Mouse (Mus musculus) R1 (cell line): ENCODE results near the gene Sox5.

Source experiments
- DNase-seq: peaks from one replicate; pipeline ENCODE4 v3.0.0-alpha.2; 2018; ENCODE audit warnings: low read depth, low spot score

Sox5 gene

DNA sequence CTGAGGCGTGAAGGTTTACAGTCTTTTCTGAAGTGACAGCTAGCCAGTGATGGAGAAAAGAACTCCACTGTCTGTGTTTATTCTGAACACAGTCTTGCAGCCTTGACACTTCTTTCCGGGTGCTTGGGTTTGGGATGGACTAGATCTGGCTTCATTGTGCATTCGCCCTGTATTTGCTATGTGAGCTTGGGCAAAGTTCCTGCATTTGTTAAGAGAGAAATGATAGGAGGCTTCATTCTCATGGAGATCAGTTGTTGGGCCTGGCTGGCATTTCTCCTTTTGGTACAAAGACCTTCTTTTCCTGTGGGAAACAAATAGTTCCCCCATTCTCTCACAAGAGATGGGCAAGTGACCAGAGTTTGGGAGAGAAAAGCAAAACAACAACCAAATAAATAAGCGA lies 490.3 kb downstream of the Sox5 start:
- DNase-seq, result no peak

DNA sequence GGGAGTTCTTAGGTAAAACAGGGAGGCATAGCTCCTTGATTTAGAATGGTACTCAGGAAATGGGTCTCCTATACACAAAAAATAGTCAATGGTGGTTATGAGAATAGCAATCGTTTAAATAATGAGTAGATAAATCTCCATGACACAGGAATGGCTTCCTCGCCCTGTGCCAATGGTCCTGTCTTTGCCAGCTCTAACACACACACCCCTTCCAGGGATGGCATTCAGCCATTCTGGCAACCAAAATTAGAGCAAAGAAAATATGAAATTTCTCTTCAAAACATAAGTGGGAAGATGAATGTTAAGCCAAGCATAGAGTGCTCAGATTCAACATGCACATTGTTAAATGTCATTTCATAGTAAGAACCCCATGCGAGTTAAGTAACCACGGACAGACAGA lies 495.7 kb downstream of the Sox5 start:
- DNase-seq, result no peak

DNA sequence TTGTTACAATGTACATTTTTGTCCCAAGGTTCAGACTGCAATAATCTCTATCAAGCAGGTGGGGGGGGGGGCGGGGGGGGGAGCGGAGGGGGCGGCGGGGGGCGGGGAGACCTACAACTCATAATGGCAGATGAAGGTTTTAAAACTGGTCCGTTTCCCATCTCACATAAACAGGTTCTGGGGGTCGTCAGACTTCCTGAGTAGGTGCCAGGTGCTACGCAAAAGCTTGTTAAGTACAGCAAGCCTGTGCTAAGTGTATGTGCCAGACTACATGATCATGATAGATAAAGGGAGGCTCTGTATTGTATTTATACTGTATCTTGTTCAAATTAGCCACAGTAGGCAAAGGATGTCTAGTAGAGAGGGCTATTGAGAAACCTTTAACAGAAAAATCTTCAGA lies 498.6 kb downstream of the Sox5 start:
- DNase-seq, result no peak

DNA sequence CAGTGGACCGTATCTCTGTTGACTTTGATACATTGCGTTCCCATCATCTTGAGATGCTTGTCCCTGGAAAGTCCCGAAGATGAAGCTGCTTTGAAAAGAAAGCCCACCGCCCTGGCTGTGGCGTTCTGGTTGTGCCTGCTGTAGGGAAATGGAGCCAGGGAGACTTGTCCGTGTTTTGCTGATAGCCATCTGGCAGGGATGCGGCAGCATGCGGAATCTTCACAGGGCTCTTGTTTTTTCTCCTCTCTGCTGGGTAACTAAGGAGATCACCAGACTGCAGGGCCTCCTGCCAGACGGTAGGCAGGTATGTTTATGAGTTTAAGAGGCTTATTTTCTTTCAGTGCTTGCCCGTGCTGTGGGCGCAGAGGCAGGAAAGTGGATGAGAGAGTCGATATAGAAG lies 499.0 kb downstream of the Sox5 start:
- DNase-seq, result peak; percentile 36

DNA sequence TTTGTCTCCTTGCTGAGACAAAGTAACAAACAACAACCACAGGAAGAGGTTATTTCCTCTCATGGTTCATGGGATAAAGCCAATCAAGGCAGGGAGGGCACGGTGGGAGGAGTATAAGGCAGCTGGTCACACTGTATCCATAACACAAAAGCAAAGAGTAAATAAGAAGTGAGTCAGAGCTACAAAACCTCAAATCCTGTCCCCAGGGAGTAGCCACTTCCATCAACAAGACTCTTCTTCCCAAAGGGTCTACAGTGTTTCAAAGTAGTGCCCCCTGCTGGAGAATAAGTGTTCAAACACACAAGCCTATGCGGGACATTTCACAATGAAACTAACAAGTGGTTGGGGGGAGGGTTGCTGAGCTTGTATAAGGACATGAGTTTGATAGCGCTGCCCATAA lies 500.1 kb downstream of the Sox5 start:
- peak; percentile 51 for DNase-seq

DNA sequence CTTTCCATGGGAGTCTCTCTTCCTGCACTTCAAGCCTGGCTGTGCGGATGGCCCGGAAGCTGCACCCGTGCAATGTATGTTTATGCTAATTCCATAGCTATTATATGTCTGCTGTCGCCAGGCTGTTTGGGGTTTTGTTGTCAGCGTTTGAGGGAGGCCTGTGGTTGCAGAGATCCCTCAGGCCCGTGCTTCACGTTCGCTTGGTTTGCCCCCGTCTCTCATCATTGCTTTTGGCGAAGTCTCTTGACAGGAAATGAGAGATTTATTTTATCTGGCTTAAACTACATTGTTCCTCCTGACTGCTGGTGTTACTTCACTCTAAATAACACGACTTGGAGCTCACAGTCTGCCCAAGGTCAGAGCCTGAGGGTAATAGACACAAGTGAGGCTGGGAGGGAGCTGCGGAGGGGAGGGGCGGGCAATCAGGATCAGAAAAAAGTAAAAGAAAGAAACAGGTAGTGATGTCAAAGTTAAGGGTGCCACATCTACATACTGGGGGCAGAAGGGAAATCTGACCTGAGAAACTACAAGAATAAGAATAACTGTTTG lies 503.2 kb downstream of the Sox5 start:
- peak; percentile 71 for DNase-seq

DNA sequence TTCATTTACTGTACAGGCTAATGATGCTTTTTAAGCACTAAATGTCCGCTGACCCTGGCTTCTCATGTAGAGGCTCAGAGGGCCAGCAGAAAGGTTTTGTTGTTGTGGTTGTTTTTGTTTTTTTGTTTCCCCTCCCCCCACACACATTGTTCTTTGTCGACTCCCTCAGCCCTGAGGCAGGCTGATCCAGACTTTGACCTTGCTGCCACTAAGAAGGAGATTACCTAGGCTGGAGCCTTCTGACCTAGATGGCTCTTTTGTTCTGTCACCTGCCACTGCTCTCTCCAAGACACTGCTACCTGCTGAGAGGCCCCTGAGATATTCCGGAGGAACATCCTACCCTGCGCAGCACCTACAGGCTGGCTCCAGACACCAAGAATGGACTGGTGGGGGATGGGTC lies 508.4 kb downstream of the Sox5 start:
- DNase-seq, result peak; percentile 92

DNA sequence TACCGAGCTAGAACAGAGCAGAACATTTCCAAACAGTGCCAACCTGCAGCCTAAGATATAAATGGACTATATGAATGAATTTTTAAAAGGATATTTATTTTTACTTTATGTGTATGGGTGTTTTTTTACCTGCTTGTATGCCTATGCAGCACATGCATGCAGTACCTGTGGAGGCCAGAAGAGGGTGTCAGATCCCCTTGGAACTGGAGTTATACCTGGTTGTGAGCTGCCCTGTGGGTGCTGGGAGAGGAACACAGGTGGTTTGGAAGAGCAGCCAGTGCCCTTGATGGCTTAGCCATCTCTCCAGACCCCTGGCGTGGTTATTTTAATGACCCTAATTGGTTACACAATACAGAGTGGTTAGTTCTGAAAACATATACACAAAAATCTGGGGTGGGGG lies 510.5 kb downstream of the Sox5 start:
- peak; percentile 80 for DNase-seq

DNA sequence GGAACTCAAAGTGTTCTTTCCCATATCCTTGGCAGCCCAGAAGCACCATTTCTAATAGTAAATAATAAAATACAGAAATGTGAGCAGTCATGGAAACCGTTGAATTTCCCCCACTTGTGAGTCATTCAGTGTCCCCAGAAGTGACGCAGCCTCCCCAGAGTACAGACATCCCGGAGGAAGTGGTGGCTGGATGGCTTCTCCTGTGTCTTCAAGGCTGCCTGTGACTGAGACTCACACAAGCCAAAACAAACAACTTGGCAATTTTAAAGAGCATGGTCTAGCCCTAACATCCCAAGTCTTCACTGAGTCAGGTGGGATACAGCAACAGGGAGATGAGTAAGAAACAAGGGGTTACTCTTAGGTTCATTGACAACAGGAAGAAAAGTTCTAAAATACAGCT lies 511.5 kb downstream of the Sox5 start:
- no peak for DNase-seq

DNA sequence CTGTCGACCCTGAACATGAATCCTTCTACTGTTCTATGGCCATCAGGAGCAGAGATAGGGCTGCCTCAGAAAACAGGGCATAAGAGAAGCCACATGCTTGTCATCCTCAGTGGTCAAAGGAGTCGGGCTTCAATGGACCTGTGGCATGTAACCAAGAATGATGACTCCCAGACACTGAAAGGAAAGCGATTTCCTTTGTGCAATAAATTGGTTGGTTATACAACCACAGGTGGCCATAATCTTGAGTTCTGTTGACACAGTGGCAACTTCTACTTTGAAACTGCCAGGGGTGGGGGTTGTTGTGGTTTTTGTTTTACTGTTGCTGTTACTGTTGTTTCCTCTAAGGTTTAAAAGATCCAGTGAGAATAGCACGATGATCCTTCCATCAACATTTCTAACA lies 512.1 kb downstream of the Sox5 start:
- no peak for DNase-seq

DNA sequence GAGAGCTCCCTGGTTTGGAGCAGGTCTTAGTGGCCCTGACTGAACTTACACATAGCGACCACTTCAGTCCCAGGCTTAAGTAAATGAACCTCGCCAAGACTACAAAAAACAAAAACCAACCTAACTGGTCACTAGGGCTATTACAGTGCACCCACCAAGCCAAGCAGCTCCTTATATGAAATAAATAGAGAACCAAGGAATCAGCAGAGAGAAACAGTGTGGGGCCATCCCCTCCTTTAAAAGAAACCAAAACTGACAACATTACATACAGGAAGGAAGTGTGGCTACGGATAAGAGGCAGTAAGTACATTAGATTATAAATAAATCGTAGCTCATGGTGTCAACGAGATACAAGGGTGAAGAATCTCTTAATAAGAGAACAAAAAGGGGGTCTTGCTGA lies 516.0 kb downstream of the Sox5 start:
- no peak for DNase-seq

DNA sequence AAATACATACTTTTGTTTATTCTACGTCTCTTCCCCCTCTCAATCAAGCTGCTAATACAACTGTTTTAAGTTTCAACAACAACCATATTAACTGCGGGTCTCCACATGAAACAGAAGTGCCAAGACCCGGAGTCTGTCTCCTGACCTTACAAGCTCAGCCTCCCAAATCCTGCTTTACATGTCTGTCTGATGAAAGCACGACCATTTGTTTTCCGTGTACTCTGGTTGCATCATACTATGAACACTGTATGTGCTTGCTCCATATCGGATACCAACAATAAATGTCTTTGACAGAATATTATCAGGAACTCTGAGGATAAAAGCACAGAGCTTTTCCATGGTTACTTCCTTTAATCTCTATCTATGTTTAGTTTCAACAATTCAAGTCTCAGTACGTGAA lies 516.8 kb downstream of the Sox5 start:
- no peak for DNase-seq

DNA sequence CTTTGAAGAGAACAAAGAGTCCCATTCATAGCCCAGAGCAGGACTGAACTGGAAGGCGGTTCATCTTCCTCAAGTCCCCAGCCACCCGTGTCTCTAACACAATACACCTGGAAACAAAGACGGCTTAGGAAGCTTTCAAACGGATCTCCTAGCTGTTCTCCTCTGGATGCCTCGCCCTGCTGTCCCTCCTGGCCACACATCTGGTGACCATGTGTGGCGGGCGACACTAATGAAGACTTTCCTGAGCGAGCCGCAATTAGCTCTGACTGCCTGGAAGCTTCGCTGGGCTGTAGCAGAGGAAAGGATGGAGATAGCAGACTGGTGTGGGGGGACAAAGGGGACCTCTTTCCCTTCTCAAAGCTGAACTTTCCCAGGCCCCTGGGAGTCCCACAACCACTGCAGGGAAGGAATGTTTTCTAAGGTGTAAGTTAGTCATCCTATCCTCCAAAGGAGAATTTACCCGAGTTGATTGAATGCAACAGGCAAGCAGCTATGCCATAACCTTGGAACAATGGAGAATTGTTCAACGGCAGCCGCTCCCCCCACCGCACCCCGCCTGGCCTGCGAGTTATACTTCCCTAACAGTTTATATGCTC lies 517.4 kb downstream of the Sox5 start:
- peak; percentile 23 for DNase-seq

DNA sequence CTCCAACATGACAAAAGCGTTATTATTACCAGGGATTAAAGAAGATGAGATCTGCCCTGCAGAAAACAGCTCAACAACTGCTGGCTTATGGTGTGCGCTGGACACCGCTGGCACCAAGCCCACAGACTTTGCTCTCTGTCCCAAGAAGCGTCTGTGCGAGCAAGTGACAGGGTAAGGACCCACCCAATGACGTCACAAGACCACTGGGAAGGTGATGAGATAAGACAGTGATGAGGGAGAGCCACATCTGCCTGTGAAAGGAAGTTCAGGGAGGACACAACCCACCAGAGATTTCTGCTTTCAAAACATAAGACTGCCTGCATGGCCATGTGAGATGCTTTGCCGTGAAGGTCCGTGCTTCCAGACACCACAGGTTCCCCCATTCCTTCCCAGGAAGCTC lies 525.3 kb downstream of the Sox5 start:
- no peak for DNase-seq

DNA sequence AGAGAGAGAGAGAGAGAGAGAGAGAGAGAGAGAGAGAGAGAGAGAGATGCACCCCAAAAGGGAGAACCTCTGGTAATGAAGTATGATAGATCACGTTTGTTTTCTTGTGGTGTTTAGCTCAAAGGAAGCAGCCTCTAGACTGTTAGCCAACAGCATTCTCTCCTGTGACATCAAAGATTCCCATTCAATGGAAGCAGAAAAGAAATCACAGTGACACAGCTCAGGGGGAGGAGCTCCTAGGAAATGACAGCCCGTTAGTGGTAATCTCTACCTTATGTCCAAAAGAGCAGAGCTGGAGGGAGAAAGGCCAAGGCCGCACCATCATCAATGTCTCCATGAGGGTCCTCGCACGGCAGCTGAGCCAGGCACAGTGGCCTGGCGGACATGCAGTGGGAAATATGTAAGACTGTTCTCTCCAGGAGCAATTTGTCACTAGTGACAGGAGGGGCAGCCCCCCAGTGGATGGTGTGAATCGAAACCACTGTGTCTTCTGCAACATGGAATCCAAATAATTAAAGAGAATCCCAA lies 529.5 kb downstream of the Sox5 start:
- DNase-seq, result peak; percentile 25

DNA sequence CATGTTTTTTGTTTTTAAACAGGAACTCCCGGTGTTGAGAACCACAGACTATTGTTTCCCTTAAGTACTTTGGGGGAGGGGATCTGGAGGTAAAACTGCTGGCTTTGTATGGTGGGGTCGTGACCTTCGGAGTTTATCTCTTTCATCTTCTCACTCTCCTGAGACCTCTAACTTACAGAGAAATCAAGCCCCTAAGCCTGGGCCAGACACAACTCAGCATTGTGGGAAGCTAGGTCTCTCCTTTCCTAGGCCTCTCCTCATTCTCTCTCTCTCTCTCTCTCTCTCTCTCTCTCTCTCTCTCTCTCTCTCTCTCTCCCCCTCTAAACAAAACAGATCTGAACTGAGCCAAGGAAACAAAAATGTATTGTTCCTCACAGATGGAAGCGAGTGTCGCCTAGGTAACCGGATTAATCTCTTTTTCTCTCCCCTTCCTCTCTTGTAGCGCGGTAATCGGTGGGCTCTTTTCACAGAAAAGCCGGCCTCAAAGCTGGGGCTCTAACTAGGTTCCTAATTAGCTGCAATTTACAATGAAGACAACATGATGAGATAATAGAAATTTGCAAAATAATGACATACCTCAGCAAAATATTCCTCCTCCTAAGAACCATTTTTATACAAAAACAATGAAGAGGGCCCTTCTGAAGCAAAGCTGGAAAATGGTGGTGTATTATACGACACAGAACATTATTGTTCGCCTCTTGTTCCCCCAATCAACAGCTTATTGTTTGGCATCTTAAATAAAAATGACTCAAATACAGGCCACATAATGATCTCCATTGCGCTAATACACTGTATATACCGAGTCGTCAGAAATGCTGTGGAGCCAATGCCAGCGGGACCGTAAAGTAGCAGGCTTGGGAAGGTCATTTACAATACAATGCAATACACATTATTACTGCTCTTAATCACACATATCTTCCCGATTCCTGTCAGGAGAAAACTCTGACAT lies 530.3 kb downstream of the Sox5 start:
- DNase-seq, result peak; percentile 95

DNA sequence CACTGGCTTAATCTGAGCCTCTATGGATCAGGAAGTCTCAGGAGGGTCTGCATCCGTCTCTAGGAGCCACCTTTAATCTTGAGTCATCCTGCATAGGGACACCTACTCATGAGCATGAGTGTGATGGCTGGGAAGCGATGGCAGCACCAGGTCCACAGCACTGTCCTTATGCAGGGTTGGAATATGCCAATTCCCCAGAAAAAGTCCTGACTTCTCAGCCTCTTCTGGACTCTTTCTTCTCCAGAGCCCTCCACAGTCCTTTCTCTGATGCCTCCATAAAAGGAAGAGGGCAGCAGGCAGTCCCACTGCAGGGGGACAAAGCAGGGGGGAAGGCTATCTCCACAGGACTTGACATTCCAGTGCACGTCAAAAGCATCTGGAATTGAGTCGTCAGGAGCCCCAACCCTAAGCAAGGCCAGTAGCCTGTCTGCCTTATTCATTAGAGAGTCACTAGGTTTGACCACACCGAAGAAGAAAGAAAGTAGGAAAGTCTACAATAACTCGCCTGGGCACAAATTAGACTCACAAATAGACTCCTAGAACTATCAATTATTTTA lies 531.1 kb downstream of the Sox5 start:
- DNase-seq, result peak; percentile 90

DNA sequence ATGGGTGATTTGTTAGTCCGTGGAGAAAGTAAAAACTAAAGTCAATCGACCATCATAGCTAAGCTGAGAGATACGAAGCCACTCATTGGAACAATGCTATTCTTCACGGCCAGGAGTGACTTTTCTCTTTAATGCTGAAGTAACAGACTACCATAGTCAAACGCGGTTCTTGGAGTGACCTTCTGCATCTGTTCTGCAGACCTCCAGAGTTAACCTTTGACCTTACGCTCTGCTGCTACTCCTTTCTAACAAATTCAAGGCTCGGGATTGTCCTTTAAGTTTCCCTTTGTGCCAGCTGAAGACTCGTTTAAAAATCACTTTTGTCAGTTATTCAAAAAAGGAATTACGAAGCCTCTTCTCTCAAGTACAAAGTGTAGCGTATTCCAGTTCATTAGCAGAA lies 545.2 kb downstream of the Sox5 start:
- no peak for DNase-seq

DNA sequence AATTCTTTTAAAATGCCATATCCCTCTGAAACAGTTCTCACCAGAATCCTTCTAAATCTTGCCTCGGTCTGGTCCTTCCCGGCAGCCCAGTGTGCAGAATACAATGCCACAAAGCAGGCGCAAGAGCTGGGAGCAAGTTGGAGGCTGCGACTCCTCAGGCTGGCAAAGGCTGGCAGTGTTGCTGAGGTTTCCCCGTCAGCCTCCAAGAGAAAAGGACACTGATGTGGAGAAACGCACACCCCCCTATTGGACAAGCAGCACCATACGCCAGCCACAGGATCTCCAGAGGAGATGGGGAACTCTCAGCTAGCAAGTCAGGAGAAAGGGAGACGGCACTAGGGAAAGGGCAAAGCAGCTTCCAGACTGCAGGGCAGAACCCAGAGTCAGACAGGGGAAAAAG lies 577.8 kb downstream of the Sox5 start:
- DNase-seq, result no peak

DNA sequence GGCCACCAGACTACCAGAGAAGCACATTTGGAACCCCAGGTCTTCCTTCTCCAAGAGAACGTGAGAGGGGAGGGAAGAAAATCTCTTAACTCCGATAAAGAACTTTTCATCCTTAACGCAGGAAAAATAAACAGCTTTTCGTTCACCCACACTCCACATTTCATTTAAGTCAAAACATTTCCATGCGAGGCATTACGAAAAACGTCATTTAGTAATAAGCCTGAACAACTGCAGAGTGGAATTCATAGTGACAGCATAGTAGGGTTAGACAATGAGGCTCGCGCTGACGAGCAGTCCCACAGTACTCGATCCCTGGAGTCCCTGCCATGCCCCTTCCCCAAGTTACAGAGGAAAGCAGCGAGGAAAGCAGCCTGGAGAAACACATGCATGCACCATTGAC lies 578.8 kb downstream of the Sox5 start:
- no peak for DNase-seq

DNA sequence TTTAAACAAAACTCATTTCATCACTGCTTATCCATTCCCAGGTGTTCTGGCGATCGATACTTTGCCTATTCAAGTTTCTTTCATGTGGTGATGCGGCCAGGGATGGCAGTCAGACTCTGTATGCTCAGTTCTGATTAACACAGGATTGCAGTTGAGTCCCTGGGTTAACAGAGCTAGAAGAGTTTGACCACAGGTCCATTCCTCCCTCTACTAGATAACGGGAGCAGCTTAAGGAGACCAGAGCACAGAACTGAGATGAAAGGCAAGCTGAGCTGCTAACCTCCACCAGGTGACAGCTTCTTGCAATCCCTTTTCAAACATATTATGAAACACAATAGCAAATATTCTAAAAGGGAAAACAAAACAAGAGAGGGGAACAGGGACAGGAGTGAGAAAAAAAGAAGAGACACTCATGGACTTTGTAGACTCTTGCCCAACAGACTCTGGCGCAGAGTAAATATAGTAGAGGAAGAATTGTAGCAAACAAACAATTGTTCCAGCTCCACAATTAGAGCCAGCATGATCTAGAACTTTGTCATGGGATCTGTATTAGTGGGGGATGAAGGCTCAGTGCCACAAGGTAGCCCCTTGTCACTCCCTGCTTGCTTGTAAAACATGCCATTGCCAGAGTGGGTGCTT lies 580.3 kb downstream of the Sox5 start:
- no peak for DNase-seq
